Mouse (Mus musculus) midbrain, embryonic 16.5 days (tissue): ENCODE results near the gene Adcy7. TPM values are rescaled to one million over a fixed set of nuclear protein-coding genes. Genes with fewer than 3 reads are reported as not detected.

Experiments used
- ATAC-seq: fragments of 200-750 bp; cut with Nextera tagmentation; 2 replicates; pipeline ENCODE4 v1.8.0; 2017; ENCODE audit warnings: moderate TSS enrichment
- H3K27ac ChIP-seq: fragments of 300-500 bp; sonication (generic); 2 replicates; pipeline ENCODE4 v1.5.1; 2014; ENCODE audit warnings: mild to moderate bottlenecking, low read length, mixed read lengths
- H3K27me3 ChIP-seq: fragments of 300-500 bp; sonication (generic); 2 replicates; pipeline ENCODE4 v1.6.1; 2014; ENCODE audit warnings: low read depth, low read length, mixed read lengths; ENCODE audit not compliant: control insufficient read depth, insufficient read depth
- H3K36me3 ChIP-seq: fragments of 300-500 bp; sonication (generic); 2 replicates; pipeline ENCODE4 v1.6.1; 2014; ENCODE audit warnings: mild to moderate bottlenecking, low read length, moderate library complexity, mixed read lengths; ENCODE audit not compliant: control insufficient read depth, insufficient read depth
- H3K4me1 ChIP-seq: fragments of 300-500 bp; sonication (generic); 2 replicates; pipeline ENCODE4 v1.6.1; 2014; ENCODE audit warnings: mild to moderate bottlenecking, low read length, mixed read lengths; ENCODE audit not compliant: control insufficient read depth, insufficient read depth
- H3K4me2 ChIP-seq: fragments of 300-500 bp; sonication (generic); 2 replicates; pipeline ENCODE4 v1.6.1; 2014; ENCODE audit warnings: mild to moderate bottlenecking, low read length, mixed read lengths
- H3K4me3 ChIP-seq: fragments of 300-500 bp; sonication (generic); 2 replicates; pipeline ENCODE4 v1.5.1; 2014; ENCODE audit warnings: low read depth, mild to moderate bottlenecking, low read length, moderate library complexity, mixed read lengths
- H3K9ac ChIP-seq: fragments of 300-500 bp; sonication (generic); 2 replicates; pipeline ENCODE4 v1.6.1; 2014; ENCODE audit warnings: low read depth, low read length, mixed read lengths
- H3K9me3 ChIP-seq: fragments of 300-500 bp; sonication (generic); replicated peaks from 2 replicates; pipeline ENCODE4 v1.6.1; 2014; ENCODE audit warnings: mild to moderate bottlenecking, low read length, mixed read lengths; ENCODE audit not compliant: control insufficient read depth, poor library complexity, severe bottlenecking
- WGBS: fragments of 180-500 bp; shearing (Covaris S2); extraction: QIAGEN DNeasy Blood & Tissue Kit; methylation state at CpG from one replicate; pipeline ENCODE4 v1.1.7; 2014; 5-methylcytosine and 5-hydroxymethylcytosine counted together
- polyA plus RNA-seq: library from polyadenylated mRNA; unstranded; fragments of >200 nt; fragmentation: Nextera tagmentation; extraction: Ambion mirVana; gene quantifications from 2 replicates; pipeline ENCODE4 v1.2.1, GENCODE M21; 2015

The Adcy7 gene
- polyA plus RNA-seq, 1 experiment from 2014 or later: 6.6 TPM

DNA sequence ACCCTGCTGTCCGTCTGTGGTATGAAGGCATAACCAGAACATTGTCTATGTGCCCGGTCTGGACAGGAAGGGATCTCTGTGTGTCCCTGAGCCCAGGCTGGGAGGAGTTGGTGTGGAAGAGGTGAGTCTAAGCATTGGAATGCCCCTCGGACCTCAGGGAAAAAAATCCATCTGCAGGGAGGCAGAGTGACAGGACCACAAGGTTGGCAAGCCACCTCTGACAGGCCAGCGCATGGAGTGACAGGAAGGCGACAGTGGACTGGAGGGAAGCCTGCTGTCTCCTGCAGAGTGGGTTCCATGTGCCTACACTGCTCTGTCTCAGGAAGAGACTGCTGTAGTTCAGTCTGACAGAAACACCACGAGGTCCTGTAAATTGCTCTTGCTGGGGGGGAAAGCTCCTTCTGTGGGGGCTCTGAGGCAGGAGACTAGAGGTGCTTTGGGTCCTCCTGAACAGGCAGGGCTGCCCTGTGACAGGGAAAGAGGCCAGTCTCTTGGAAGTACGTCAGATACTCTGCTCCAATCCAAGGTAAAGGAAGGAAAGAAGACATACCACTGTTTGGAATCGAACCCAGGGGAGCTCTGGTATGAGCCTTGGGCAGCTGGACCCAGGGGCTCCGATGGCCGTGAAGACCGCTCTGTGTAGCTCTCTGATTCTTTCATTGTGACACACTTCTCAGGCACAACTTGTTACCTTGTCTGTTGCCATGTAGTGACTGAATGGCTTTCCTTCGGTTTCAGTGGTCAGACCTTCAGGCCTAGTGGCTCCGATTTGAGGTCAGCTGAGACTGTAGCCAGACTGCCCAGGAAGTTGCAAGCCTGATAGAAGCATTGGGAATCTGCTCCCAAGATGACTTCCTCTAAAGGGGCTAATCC is 11.3 kb downstream of the Adcy7 start:
- 82% methylated on average over 13 of the region's 13 CpGs for WGBS
- Histone ChIP-seq H3K4me2 (no peak overlapping the region), H3K4me3 (no peak overlapping the region), H3K9me3 (no peaks in the 10 kb centered on the region), H3K27me3 (no peaks in the 10 kb centered on the region), H3K9ac (no peak overlapping the region), H3K36me3 (no peaks in the 10 kb centered on the region), H3K4me1 (no peaks in the 10 kb centered on the region), H3K27ac (no peak overlapping the region)
- ATAC-seq: no peak

DNA sequence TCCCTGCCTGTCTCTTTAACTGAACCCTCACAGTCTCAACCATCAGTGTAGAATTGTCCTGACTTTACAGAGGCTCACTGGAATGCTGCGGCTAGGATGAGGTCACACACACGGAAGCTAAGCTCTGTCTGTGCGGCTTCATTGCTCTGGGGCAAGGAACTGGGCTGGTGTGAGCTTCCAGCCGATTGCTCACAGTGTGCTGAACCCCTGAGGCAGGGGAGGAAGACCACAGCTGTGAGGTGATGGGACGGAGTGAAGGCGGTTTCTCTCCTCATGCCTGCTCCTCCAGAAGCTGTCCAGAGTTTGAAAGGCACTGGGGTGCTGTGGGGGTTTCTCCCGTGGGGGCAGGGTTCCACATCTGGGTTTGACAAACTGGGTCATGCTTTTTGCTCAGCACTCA is 12.5 kb downstream of the Adcy7 start:
- H3K4me1 ChIP-seq: no peaks in the 10 kb centered on the region
- H3K4me2 ChIP-seq: no peak overlapping the region
- ATAC-seq: no peak
- no peak overlapping the region for H3K27ac ChIP-seq
- H3K9ac ChIP-seq: no peak overlapping the region
- no peak overlapping the region for H3K4me3 ChIP-seq
- no peaks in the 10 kb centered on the region for H3K36me3 ChIP-seq
- H3K9me3 ChIP-seq: no peaks in the 10 kb centered on the region
- H3K27me3 ChIP-seq: no peaks in the 10 kb centered on the region
- 57% methylated on average over 7 of the region's 7 CpGs for WGBS

DNA sequence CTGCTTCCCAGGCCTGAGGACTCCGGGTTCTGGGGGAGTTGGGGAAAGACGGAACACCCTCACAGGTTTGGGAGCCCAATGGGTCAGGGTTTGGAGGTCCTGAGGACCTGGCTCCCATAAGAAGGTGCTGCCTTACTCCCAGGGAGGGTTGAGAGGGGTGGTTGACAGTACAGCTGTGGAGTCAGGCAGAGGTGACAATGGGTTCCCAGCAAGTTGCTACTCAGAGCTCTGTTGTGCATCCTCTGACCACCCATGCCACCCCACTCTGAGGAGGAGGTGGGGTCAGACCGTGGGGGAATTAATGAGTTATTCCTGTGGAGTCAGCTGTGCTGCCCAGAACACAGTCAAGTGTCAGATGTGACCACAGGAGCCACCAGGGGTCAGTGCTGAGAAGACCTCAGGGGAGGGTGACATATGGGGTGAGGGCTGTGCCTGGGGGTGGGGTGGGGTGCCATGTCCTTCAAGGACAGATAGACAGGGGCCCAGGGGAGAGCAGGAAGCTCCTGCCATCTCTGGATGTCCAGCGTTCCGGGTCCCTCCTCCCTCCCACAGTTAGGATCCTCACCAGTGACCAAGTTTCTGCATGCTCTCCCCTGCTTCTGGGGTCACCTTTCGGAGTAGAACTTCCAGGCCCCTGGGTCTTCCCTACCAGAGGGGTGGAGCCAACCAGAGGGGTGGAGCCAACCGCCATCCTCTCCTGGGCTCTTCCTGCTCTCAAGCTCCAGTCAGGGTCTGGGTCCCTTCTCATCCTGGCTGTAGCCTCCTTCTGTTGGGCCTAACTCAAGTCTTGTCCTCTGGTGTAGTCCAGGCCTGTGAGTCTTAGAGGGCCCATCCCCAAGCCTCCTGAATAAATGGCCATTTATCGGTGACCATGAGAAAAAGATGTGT is 13.5 kb downstream of the Adcy7 start:
- no peaks in the 10 kb centered on the region for H3K9me3 ChIP-seq
- 84% methylated on average over 8 of the region's 8 CpGs for WGBS
- no peaks in the 10 kb centered on the region for H3K4me1 ChIP-seq
- H3K9ac ChIP-seq: no peak overlapping the region
- H3K4me3 ChIP-seq: no peak overlapping the region
- H3K27me3 ChIP-seq: no peaks in the 10 kb centered on the region
- H3K27ac ChIP-seq: no peak overlapping the region
- H3K4me2 ChIP-seq: no peak overlapping the region
- H3K36me3 ChIP-seq: no peaks in the 10 kb centered on the region
- no peak for ATAC-seq

DNA sequence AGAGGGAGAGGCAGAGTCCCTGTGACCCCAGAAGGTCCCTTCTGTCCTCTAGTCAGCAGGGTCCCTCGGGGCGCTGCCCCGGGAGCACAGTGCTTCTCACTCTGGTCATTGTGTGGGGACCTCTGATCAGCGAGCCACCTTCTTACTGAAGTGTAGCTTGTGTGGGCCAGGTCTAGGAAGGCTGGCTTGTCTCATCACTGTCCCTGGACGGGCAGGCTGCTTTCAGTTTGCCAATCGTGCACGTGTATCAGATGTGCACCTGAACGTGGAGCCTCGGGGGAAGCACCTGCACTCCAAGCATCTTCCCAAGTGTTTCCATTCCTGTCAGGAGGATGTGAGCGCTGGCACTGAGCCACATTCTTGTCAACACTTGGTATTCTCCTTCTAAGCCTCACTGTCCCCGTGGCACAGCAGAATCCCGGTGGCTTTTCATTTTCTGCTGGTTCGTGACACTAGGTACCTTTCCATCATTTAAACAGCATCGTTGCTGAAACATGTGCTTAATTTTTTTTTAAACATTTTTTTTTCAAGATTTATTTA is 14.3 kb downstream of the Adcy7 start:
- Histone ChIP-seq H3K4me1 (no peaks in the 10 kb centered on the region), H3K27me3 (no peaks in the 10 kb centered on the region), H3K9ac (no peak overlapping the region), H3K4me3 (no peak overlapping the region), H3K27ac (no peak overlapping the region), H3K4me2 (no peak overlapping the region), H3K36me3 (no peaks in the 10 kb centered on the region), H3K9me3 (no peaks in the 10 kb centered on the region)
- 87% methylated on average over 14 of the region's 14 CpGs for WGBS
- ATAC-seq: no peak

DNA sequence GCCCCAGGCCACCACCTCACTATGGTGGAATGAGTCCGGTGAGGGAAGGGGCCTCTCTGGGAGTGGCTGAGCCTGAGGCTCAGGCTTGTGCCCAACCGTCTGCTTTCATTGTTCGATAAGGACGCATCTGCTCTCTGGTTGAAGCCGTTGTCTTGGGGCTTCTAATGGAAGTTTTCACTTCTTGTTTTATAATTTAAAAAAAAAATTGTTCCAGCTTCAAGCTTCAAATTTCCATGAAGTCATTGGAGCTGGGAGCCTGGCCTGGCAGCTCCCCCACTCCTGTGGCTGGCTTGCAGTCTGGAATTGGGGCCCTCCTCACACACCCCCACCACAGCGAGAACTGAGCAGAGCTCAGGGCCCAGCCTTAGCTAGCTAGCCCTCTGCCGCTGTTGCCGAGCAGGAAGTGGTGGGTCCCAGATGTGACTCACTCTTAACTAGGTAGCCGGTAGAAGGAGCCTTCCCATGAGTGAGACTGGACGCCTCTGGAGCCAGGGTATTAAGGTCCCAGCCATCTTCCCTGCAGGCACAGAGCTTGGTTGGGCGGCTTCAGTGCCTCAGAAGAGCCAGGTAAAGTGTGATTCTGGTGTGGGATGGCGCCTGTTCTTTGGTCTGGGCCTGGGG is 16.5 kb downstream of the Adcy7 start:
- H3K27me3 ChIP-seq: no peaks in the 10 kb centered on the region
- no peak overlapping the region for H3K4me2 ChIP-seq
- H3K9ac ChIP-seq: no peak overlapping the region
- H3K4me1 ChIP-seq: no peaks in the 10 kb centered on the region
- no peaks in the 10 kb centered on the region for H3K9me3 ChIP-seq
- H3K27ac ChIP-seq: no peak overlapping the region
- no peak overlapping the region for H3K4me3 ChIP-seq
- 78% methylated on average over 12 of the region's 12 CpGs for WGBS
- ATAC-seq: no peak
- H3K36me3 ChIP-seq: no peaks in the 10 kb centered on the region

DNA sequence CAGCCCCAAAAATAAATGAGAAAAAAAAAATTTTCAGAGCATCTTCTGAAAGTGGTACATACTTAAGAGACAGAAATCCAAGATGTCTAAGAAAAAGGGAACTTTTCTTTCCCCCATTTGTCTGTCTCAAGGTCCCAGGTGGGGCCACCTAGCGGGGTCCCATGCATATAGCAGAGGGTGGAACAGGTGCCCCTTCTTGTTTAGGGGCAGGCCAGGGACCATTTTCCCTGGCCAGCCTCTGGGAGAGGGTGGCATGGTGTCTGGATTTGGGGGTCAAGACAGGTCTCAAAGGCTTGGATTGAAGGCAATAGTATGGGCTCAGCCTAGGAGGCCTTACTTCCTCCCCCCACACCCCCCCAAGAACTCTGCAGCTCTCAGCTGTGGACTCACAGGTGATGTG is 17.7 kb downstream of the Adcy7 start:
- H3K4me3 ChIP-seq: no peak overlapping the region
- no peak overlapping the region for H3K4me2 ChIP-seq
- WGBS: 65% methylated on average over 1 of the region's 1 CpGs
- H3K9me3 ChIP-seq: no peaks in the 10 kb centered on the region
- no peaks in the 10 kb centered on the region for H3K27me3 ChIP-seq
- no peaks in the 10 kb centered on the region for H3K4me1 ChIP-seq
- no peak for ATAC-seq
- no peaks in the 10 kb centered on the region for H3K36me3 ChIP-seq
- H3K9ac ChIP-seq: no peak overlapping the region
- H3K27ac ChIP-seq: no peak overlapping the region

DNA sequence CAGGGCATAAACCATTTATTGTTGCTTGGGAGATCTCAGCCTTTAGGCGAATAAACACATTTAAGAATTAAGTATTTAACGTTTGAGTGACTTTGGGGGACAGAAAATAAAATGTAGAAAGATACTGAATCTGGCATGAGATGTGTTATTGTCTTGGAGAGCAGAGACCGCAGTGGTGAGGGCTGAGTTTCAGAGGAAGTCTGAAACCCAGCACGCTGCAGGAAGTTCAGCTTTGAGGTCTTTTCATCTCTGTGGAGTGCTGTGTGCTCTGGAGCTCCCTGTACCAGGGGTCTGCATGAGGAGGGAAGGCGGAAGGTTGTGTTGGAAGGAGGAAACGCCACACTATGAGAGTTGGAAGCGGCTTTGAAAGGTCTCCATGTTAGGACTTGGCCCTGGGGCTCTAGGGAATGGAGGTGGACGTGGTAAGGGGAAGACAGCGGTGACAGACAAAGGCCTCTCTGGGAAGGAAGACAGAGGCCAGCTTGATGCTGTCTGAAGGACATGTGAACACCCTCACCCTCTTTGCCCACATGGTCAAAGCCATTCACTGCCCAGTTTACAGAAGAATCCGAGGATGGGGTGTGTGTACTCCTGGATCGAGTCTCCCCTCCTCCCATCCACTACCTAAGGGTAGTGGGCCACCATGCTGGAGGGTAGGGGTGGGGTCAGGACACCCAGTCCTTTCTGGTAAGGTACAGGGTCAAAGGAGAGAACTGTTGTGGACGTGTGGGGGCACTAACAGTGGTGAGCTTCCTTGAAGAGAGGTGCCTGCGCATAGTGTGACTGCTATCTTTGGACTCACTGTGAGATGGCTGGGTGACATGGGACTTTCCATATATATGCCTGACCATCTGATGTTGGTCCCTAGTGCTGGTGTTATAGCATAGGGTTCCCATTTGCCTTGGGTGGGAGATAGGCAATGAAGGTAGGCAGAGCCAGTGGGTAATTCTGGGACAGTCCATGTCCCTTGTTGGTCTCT is 18.4 kb downstream of the Adcy7 start:
- 84% methylated on average over 13 of the region's 13 CpGs for WGBS
- no peak overlapping the region for H3K9ac ChIP-seq
- H3K36me3 ChIP-seq: no peaks in the 10 kb centered on the region
- no peaks in the 10 kb centered on the region for H3K4me1 ChIP-seq
- no peak for ATAC-seq
- no peaks in the 10 kb centered on the region for H3K9me3 ChIP-seq
- H3K27ac ChIP-seq: no peak overlapping the region
- no peak overlapping the region for H3K4me3 ChIP-seq
- H3K27me3 ChIP-seq: no peaks in the 10 kb centered on the region
- H3K4me2 ChIP-seq: no peak overlapping the region

DNA sequence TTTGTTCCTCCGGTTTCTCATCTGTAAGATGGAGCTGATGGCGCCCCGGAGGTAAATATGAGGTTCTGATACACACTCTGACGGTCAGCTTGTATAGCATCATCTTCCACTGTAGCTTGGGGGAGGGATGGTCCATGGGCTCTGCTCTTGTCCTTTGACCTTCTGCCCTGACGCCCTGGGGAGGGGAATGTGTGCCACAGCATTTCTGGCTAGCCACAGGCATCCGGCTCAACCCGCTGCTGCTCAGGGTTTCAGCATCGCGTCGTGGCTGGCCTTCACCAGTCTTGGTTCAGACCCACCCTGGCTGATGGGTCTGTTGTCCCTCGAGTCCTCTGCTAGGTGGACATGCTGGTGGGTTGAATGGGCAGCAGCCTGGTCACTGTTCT is 19.1 kb downstream of the Adcy7 start:
- 91% methylated on average over 11 of the region's 11 CpGs for WGBS
- Histone ChIP-seq H3K27me3 (no peaks in the 10 kb centered on the region), H3K4me3 (no peak overlapping the region), H3K27ac (no peak overlapping the region), H3K9me3 (no peaks in the 10 kb centered on the region), H3K4me2 (no peak overlapping the region), H3K36me3 (no peaks in the 10 kb centered on the region), H3K4me1 (no peaks in the 10 kb centered on the region), H3K9ac (no peak overlapping the region)
- no peak for ATAC-seq
